In genomic region chr10:77136205-77136604, GRCm38 (mm10) we compare ENCODE assay signal across 15 mouse cellular contexts. TPM values are rescaled to one million over a fixed set of nuclear protein-coding genes. Genes with fewer than 3 reads are reported as not detected.
"Had no signal": no experiment of that assay in that cellular context is flagged by ENCODE, and none has a peak within 500 bp of the region (broad histone marks: within the 10 kb centered on the region; RNA-seq: fewer than 3 reads in every experiment).

No protein-coding gene starts in this region.

- H3K4me2 ChIP-seq: intestine, embryonic 15.5 days; kidney, embryonic 15.5 days; limb, embryonic 13.5 days; neural tube, embryonic 13.5 days; stomach, embryonic 15.5 days had no signal

- ATAC-seq: intestine, embryonic 15.5 days had no signal

- H3K27me3 ChIP-seq: intestine, embryonic 15.5 days; kidney, embryonic 15.5 days; neural tube, embryonic 13.5 days; stomach, embryonic 15.5 days had no signal

- H3K9ac ChIP-seq: intestine, embryonic 15.5 days; kidney, embryonic 15.5 days; limb, embryonic 13.5 days; neural tube, embryonic 13.5 days; stomach, embryonic 15.5 days had no signal

- H3K27ac ChIP-seq: intestine, embryonic 15.5 days; kidney, embryonic 15.5 days; limb, embryonic 13.5 days; neural tube, embryonic 13.5 days; stomach, embryonic 15.5 days had no signal

- H3K4me3 ChIP-seq: intestine, embryonic 15.5 days; kidney, embryonic 15.5 days; limb, embryonic 13.5 days; neural tube, embryonic 13.5 days; stomach, embryonic 15.5 days had no signal

- H3K36me3 ChIP-seq: intestine, embryonic 15.5 days; limb, embryonic 13.5 days; neural tube, embryonic 13.5 days; stomach, embryonic 15.5 days had no signal

- H3K9me3 ChIP-seq: intestine, embryonic 15.5 days; kidney, embryonic 15.5 days; limb, embryonic 13.5 days; neural tube, embryonic 13.5 days; stomach, embryonic 15.5 days had no signal

- DNase-seq: kidney, adult 2 months; kidney, postnatal 14 days; layer of hippocampus, postnatal 36 days; lung, adult 18-20 months; lung, postnatal 36 days; midbrain, embryonic 14.5 days; right cerebral cortex, postnatal 14 days; thymus, adult 2 months had no signal

RNA-seq across cellular contexts. Expression of gene Col18a1, which starts 30.1 kb away (rescaled TPM):
- total RNA-seq: megakaryocyte progenitor cell, adult 5-6 weeks; monocyte, adult 5-6 weeks had no signal
